8 mouse cellular contexts compared by ENCODE assay signal in genomic region chr7:75781298-75781947, GRCm38 (mm10).
DNase-seq lines count a peak whose midpoint lies in the region; TF ChIP-seq lines count a peak whose summit lies in the region.

No protein-coding gene starts in this region.

- H3K27ac ChIP-seq in layer of hippocampus, adult 2 months = no peak overlapping the region
- H3K27ac ChIP-seq in cortical plate, adult 2 months (ENCODE audit: insufficient read depth, low read length) = no peak overlapping the region

- no peak for DNase-seq in layer of hippocampus, adult 2 months (ENCODE audit: low spot score in 2 of 2)
- no peak for DNase-seq in layer of hippocampus, postnatal 25 days (ENCODE audit: extremely low spot score in 1 of 2, low spot score in 1 of 2)
- peak; percentile 55 for DNase-seq in induced T-regulatory cell, adult 2 months (ENCODE audit: low read depth)
- DNase-seq in urinary bladder, postnatal 10 days (ENCODE audit: low spot score) = no peak
- no peak for DNase-seq in kidney, postnatal 25 days
- DNase-seq in left cerebral cortex, postnatal 25 days (ENCODE audit: low spot score in 2 of 2) = no peak

- H3K4me3 ChIP-seq in layer of hippocampus, adult 2 months = peak overlapping the region; percentile 74
- peak overlapping the region; percentile 47 for H3K4me3 ChIP-seq in cortical plate, adult 2 months (ENCODE audit: insufficient read depth, low read length)
- H3K4me3 ChIP-seq in myocyte = peak overlapping the region; percentile 61

- no peaks in the 10 kb centered on the region for H3K79me2 ChIP-seq in myocyte (ENCODE audit: control insufficient read depth, insufficient read depth)

- H3ac ChIP-seq in myocyte (ENCODE audit: control insufficient read depth, insufficient read length) = peak overlapping the region; percentile 80

- H3K36me3 ChIP-seq in myocyte (ENCODE audit: control insufficient read depth, insufficient read depth) = peaks cover 11% of the 10 kb centered on the region

- H3K27me3 ChIP-seq in myocyte (ENCODE audit: control insufficient read depth, insufficient read depth, insufficient read length) = no peaks in the 10 kb centered on the region

- intact Hi-C loops in left cerebral cortex, postnatal 25 days (cut with DNase I) = no loop called here

- no peak for TF ChIP-seq CTCF in layer of hippocampus, adult 2 months (conservative IDR thresholded peaks at IDR 0.05)
- no peak for TF ChIP-seq CTCF in cortical plate, adult 2 months (IDR thresholded peaks at IDR 0.05; ENCODE audit: extremely low read depth, insufficient read depth, low read length)

- H3K4me2 ChIP-seq in myocyte (ENCODE audit: low read depth) = peak overlapping the region; percentile 73

- TF ChIP-seq POLR2A in cortical plate, adult 2 months (IDR thresholded peaks at IDR 0.05; ENCODE audit: extremely low read depth, insufficient read depth, low read length) = no peak
- no peak for TF ChIP-seq POLR2A in myocyte (IDR thresholded peaks at IDR 0.05; ENCODE audit: insufficient read length, low read depth)

- no peaks in the 10 kb centered on the region for H3K4me1 ChIP-seq in cortical plate, adult 2 months (ENCODE audit: control insufficient read depth, insufficient read depth, low read length)

TF ChIP-seq in myocyte, 11 proteins besides CTCF, POLR2A, EP300 and RAD21:
- TF ChIP-seq USF1 (IDR thresholded peaks at IDR 0.05; ENCODE audit: low read depth) = no peak
- TF ChIP-seq TCF3 (IDR thresholded peaks at IDR 0.05; ENCODE audit: insufficient read length, low read depth) = no peak
- TF ChIP-seq SRF (IDR thresholded peaks at IDR 0.05; ENCODE audit: control insufficient read depth, insufficient read length, low read depth) = no peak
- no peak for TF ChIP-seq MYOD1 (IDR thresholded peaks at IDR 0.05; ENCODE audit: control insufficient read depth in 1 of 3, insufficient read length in 2 of 3, low read depth in 2 of 3)
- no peak for TF ChIP-seq TCF12 (IDR thresholded peaks at IDR 0.05; ENCODE audit: insufficient read depth, poor library complexity, severe bottlenecking)
- TF ChIP-seq POLR2AphosphoS2 (IDR thresholded peaks at IDR 0.05; ENCODE audit: insufficient read length, low read depth) = no peak
- no peak for TF ChIP-seq MYOG (IDR thresholded peaks at IDR 0.05; ENCODE audit: control insufficient read depth in 1 of 3, insufficient read depth in 1 of 3, insufficient read length in 2 of 3, low read depth in 2 of 3)
